Mouse (Mus musculus): ENCODE measurements around the gene D1Pas1. TPM values are rescaled to one million over a fixed set of nuclear protein-coding genes. Genes with fewer than 3 reads are reported as not detected.

Gene D1Pas1
- polyA plus RNA-seq, 1 experiment from 2014 or later, result 0.08 TPM

DNA sequence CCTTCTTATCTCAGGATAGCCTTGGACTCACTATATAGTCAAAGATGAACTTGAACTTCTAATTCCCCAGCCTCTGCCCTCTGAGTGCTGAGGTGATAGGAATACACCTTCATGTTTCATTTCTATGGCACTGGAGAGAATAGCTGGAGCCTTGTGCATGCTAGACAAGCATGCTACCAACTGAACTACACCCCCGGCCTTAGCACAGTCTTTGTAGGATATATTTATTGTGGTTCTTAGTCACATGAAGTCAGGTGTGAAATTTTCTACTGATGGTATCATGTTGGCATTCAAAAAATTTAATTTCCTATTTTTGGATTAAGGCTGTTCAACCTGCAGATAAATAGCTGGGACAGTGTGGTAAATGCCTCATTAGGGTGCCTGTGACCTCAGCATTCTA is 33.0 kb upstream of the D1Pas1 start:
- Histone ChIP-seq H3K36me3 (ENCODE audit: control insufficient read depth, insufficient read depth, low read length) (no peaks in the 10 kb centered on the region), H3K9ac (ENCODE audit: low read length) (no peak overlapping the region), H3K4me1 (replicated peaks; ENCODE audit: control insufficient read depth, insufficient read depth, low read length) (no peaks in the 10 kb centered on the region), H3K4me2 (ENCODE audit: low read depth, low read length) (no peak overlapping the region), H3K27ac (ENCODE audit: low read length) (no peak overlapping the region), H3K4me3 (ENCODE audit: low read length) (no peak overlapping the region), H3K9me3 (ENCODE audit: control insufficient read depth, low read length) (no peaks in the 10 kb centered on the region), H3K27me3 (ENCODE audit: control insufficient read depth, insufficient read depth, low read depth, low read length) (no peaks in the 10 kb centered on the region)
- no peak for ATAC-seq (ENCODE audit: low read depth)
- 89% methylated on average over 1 of the region's 1 CpGs for WGBS

DNA sequence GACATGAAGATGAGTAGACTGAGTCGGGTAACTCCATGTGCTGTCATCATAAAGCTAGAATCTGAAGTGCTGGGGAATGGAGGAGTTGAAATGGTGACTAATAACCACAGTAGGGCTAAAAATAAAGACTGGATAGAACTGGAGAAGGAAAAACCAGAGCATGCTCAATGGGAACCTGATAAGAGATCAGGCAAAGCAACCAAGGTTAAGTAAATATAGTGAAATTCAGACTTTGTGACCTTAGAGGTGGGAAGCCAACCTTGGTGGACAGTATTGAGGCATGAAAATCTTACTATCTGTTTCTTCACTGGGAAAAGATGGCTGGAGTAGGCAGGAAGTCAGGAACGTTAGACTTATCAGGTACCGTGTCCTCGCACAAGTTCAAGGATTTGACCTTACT is 14.8 kb upstream of the D1Pas1 start:
- Histone ChIP-seq H3K27ac (ENCODE audit: low read length) (no peak overlapping the region), H3K36me3 (ENCODE audit: control insufficient read depth, insufficient read depth, low read length) (no peaks in the 10 kb centered on the region), H3K4me2 (ENCODE audit: low read depth, low read length) (no peak overlapping the region), H3K9ac (ENCODE audit: low read length) (no peak overlapping the region), H3K9me3 (ENCODE audit: control insufficient read depth, low read length) (no peaks in the 10 kb centered on the region), H3K27me3 (ENCODE audit: control insufficient read depth, insufficient read depth, low read depth, low read length) (no peaks in the 10 kb centered on the region), H3K4me1 (replicated peaks; ENCODE audit: control insufficient read depth, insufficient read depth, low read length) (no peaks in the 10 kb centered on the region), H3K4me3 (ENCODE audit: low read length) (no peak overlapping the region)
- ATAC-seq (ENCODE audit: low read depth), result no peak
- 49% methylated on average over 4 of the region's 4 CpGs for WGBS

DNA sequence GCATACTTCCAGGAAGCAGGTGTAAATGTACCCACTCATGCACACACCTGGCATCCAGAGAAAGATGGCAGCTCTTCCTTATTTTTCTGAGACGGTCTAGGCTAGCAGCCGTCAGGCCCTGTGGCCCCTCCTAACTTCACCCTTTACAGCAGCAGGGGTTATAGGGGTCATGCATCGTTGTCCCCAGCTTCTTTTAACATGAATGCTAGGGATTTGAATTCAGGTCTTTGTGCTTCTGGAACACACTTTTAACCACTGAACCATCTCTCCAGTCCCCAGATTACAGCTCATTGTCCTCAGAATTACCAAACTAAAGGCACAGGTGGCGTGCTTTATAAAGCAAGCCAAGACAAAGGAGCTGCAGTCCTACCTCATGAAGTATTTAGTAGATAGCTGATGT is 12.6 kb upstream of the D1Pas1 start:
- no peak overlapping the region for H3K9ac ChIP-seq (ENCODE audit: low read length)
- H3K27ac ChIP-seq (ENCODE audit: low read length), result no peak overlapping the region
- ATAC-seq (ENCODE audit: low read depth), result no peak
- no peaks in the 10 kb centered on the region for H3K27me3 ChIP-seq (ENCODE audit: control insufficient read depth, insufficient read depth, low read depth, low read length)
- H3K4me3 ChIP-seq (ENCODE audit: low read length), result no peak overlapping the region
- no peaks in the 10 kb centered on the region for H3K9me3 ChIP-seq (ENCODE audit: control insufficient read depth, low read length)
- 79% methylated on average over 4 of the region's 4 CpGs for WGBS
- no peaks in the 10 kb centered on the region for H3K36me3 ChIP-seq (ENCODE audit: control insufficient read depth, insufficient read depth, low read length)
- no peaks in the 10 kb centered on the region for H3K4me1 ChIP-seq (replicated peaks; ENCODE audit: control insufficient read depth, insufficient read depth, low read length)
- no peak overlapping the region for H3K4me2 ChIP-seq (ENCODE audit: low read depth, low read length)

DNA sequence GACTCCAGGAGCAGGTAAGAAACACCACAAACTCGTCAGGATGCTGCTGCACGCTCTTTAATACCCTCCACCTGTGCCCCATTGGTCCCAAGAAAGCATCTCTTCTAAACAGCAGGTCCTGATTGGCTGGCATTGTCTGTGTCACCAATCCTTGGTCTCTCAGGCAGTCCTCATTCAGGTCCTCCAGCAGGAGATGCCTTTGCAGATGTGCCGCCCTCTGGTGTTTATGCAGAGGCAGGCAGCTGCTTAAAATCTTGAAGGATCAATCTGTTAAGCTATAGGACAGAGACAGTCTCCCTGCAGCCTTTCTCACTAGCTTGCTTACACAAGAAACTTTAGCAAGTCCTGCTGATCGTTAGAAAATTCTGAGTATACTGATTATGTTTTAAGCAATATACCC is 7.8 kb upstream of the D1Pas1 start:
- Histone ChIP-seq H3K4me2 (ENCODE audit: low read depth, low read length) (no peak overlapping the region), H3K27me3 (ENCODE audit: control insufficient read depth, insufficient read depth, low read depth, low read length) (no peaks in the 10 kb centered on the region), H3K9me3 (ENCODE audit: control insufficient read depth, low read length) (no peaks in the 10 kb centered on the region), H3K27ac (ENCODE audit: low read length) (no peak overlapping the region), H3K4me1 (replicated peaks; ENCODE audit: control insufficient read depth, insufficient read depth, low read length) (no peaks in the 10 kb centered on the region), H3K4me3 (ENCODE audit: low read length) (no peak overlapping the region), H3K36me3 (ENCODE audit: control insufficient read depth, insufficient read depth, low read length) (no peaks in the 10 kb centered on the region), H3K9ac (ENCODE audit: low read length) (no peak overlapping the region)
- 39% methylated on average over 4 of the region's 4 CpGs for WGBS
- no peak for ATAC-seq (ENCODE audit: low read depth)

DNA sequence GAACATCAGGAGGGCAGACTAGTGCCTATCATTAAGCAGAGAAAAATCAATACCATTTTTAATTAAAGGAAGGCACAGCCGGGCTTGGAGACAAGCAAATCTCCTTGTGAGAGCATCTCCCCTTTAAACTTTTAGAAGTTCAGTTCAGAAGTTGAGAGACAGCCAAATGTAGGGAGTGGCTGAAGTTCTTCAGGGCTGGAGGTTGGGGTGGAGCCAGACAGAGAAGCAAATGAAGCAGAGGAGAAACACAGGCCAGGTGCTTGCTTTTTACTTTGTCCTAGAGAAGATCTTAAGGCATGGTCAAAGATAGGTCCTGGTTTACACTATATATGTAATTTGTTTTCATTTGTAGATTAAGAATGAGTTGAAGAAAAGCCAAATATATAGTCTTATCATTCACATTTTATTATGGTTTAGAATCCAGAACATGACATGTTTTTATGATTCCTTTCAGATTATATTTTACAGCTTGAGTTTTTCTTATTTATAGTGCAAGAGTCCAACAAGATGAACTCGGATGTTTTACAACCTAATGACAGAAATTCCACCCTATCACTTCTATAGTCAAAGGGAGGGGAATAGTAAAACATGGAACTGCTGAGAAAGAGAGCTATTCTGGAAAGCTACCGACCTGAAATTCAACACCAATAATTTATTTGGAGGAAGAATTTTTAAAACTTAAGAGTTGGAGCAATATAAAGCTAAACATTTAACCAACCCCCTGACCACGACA is 2.9 kb upstream of the D1Pas1 start:
- ATAC-seq (ENCODE audit: low read depth), result no peak
- no peak overlapping the region for H3K27ac ChIP-seq (ENCODE audit: low read length)
- H3K9me3 ChIP-seq (ENCODE audit: control insufficient read depth, low read length), result peaks cover 20% of the 10 kb centered on the region
- H3K27me3 ChIP-seq (ENCODE audit: control insufficient read depth, insufficient read depth, low read depth, low read length), result no peaks in the 10 kb centered on the region
- peaks cover 2% of the 10 kb centered on the region; the same call in 1 of the 2 replicates for H3K36me3 ChIP-seq (ENCODE audit: control insufficient read depth, insufficient read depth, low read length)
- H3K9ac ChIP-seq (ENCODE audit: low read length), result no peak overlapping the region
- no peaks in the 10 kb centered on the region for H3K4me1 ChIP-seq (replicated peaks; ENCODE audit: control insufficient read depth, insufficient read depth, low read length)
- WGBS, result 43% methylated on average over 4 of the region's 4 CpGs
- no peak overlapping the region for H3K4me2 ChIP-seq (ENCODE audit: low read depth, low read length)
- H3K4me3 ChIP-seq (ENCODE audit: low read length), result no peak overlapping the region

DNA sequence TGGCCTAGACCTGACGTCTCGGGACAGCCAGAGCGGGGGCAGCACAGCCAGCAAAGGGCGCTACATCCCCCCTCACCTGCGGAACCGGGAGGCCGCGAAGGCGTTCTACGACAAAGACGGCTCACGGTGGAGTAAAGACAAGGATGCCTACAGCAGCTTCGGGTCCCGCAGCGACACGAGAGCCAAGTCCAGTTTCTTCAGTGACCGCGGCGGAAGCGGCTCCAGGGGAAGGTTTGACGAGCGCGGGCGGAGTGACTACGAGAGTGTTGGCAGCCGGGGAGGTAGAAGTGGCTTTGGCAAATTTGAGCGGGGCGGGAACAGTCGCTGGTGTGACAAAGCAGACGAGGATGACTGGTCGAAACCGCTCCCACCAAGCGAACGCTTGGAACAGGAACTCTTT is 710 bp downstream of the D1Pas1 start:
- no peak for ATAC-seq (ENCODE audit: low read depth)
- Histone ChIP-seq H3K27me3 (ENCODE audit: control insufficient read depth, insufficient read depth, low read depth, low read length) (no peaks in the 10 kb centered on the region), H3K27ac (ENCODE audit: low read length) (no peak overlapping the region), H3K4me1 (replicated peaks; ENCODE audit: control insufficient read depth, insufficient read depth, low read length) (no peaks in the 10 kb centered on the region), H3K4me3 (ENCODE audit: low read length) (no peak overlapping the region), H3K9me3 (ENCODE audit: control insufficient read depth, low read length) (peaks cover 20% of the 10 kb centered on the region), H3K36me3 (ENCODE audit: control insufficient read depth, insufficient read depth, low read length) (peaks cover 2% of the 10 kb centered on the region; the same call in 1 of the 2 replicates), H3K4me2 (ENCODE audit: low read depth, low read length) (no peak overlapping the region), H3K9ac (ENCODE audit: low read length) (no peak overlapping the region)
- 90% methylated on average over 34 of the region's 34 CpGs for WGBS

DNA sequence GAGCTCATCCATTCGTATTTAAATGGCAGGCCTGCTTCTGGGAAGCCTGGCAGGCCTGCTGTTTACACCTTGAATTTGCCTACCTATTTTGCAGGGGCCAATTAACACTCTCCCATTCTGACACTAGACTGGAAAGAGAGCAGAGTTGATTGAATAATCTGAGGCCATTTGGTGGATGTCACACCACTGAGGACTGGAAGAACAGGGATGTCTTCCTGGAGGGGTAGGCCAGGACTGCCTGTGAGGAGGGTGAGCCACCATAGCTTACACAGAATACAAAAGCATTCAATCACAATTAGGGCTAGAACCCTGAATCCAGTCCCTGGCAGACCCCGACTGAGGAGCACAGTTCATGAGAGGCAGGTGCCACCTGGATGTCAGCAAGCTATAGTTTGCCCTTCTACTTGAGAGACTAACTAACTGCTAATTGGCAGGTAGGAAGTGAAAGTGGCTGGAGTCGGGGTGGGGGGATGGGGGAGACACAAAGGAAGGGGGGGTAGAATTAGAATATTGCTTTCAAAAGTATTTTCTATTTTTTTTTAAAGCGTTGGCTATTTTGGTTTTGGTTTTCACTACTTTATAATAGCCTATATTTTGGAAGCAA is 9.8 kb downstream of the D1Pas1 start:
- no peaks in the 10 kb centered on the region for H3K27me3 ChIP-seq (ENCODE audit: control insufficient read depth, insufficient read depth, low read depth, low read length)
- 51% methylated on average over 4 of the region's 4 CpGs for WGBS
- no peaks in the 10 kb centered on the region for H3K9me3 ChIP-seq (ENCODE audit: control insufficient read depth, low read length)
- H3K4me2 ChIP-seq (ENCODE audit: low read depth, low read length), result no peak overlapping the region
- no peaks in the 10 kb centered on the region for H3K4me1 ChIP-seq (replicated peaks; ENCODE audit: control insufficient read depth, insufficient read depth, low read length)
- H3K4me3 ChIP-seq (ENCODE audit: low read length), result no peak overlapping the region
- no peak for ATAC-seq (ENCODE audit: low read depth)
- H3K9ac ChIP-seq (ENCODE audit: low read length), result no peak overlapping the region
- H3K36me3 ChIP-seq (ENCODE audit: control insufficient read depth, insufficient read depth, low read length), result no peaks in the 10 kb centered on the region
- H3K27ac ChIP-seq (ENCODE audit: low read length), result no peak overlapping the region

DNA sequence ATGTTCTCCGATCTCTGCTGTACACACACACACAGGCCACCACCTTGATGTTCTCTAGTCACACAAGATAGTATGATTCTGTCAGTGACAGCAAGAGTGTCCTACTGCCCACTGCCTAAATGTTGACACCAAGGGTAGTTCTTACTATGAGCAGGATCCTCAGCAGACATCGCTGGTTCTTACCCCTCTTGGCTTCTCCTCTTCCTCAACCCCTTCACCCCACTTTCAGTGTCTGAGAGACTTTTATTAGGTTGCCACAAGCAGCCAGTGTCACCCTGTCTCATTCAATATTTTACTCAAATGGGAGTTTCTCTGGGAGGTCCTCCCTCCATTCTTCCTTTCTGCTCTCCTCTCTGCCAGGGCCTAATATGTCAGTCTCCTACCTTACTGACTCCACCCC is 10.6 kb downstream of the D1Pas1 start:
- H3K27me3 ChIP-seq (ENCODE audit: control insufficient read depth, insufficient read depth, low read depth, low read length), result no peaks in the 10 kb centered on the region
- no peak overlapping the region for H3K9ac ChIP-seq (ENCODE audit: low read length)
- ATAC-seq (ENCODE audit: low read depth), result no peak
- no peak overlapping the region for H3K4me3 ChIP-seq (ENCODE audit: low read length)
- no peaks in the 10 kb centered on the region for H3K9me3 ChIP-seq (ENCODE audit: control insufficient read depth, low read length)
- no peaks in the 10 kb centered on the region for H3K36me3 ChIP-seq (ENCODE audit: control insufficient read depth, insufficient read depth, low read length)
- H3K4me1 ChIP-seq (replicated peaks; ENCODE audit: control insufficient read depth, insufficient read depth, low read length), result no peaks in the 10 kb centered on the region
- no peak overlapping the region for H3K27ac ChIP-seq (ENCODE audit: low read length)
- no peak overlapping the region for H3K4me2 ChIP-seq (ENCODE audit: low read depth, low read length)
- WGBS, result 98% methylated on average over 2 of the region's 2 CpGs

DNA sequence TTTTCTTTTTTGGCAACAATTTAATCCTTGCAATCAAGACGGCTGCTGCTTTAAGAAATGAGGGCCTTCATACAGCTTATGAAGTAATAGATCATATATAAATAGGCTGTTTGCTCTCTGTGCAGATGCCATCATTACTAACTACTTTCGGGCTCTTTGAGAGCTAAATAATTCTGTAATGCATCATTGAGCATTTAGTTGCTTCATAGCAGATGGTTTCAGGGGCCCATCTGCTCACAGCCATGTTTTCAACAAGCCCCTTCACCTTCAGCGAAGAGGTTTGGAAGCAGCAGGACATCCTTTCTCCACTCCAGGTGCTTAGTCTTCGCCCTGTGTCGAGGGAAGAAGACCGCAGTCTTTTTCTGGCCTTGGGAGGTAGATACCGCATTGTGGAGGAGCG is 12.2 kb downstream of the D1Pas1 start:
- H3K9me3 ChIP-seq (ENCODE audit: control insufficient read depth, low read length), result no peaks in the 10 kb centered on the region
- no peak overlapping the region for H3K9ac ChIP-seq (ENCODE audit: low read length)
- no peaks in the 10 kb centered on the region for H3K27me3 ChIP-seq (ENCODE audit: control insufficient read depth, insufficient read depth, low read depth, low read length)
- WGBS, result 67% methylated on average over 8 of the region's 8 CpGs
- no peak overlapping the region for H3K4me2 ChIP-seq (ENCODE audit: low read depth, low read length)
- no peaks in the 10 kb centered on the region for H3K4me1 ChIP-seq (replicated peaks; ENCODE audit: control insufficient read depth, insufficient read depth, low read length)
- H3K36me3 ChIP-seq (ENCODE audit: control insufficient read depth, insufficient read depth, low read length), result no peaks in the 10 kb centered on the region
- no peak overlapping the region for H3K4me3 ChIP-seq (ENCODE audit: low read length)
- no peak for ATAC-seq (ENCODE audit: low read depth)
- no peak overlapping the region for H3K27ac ChIP-seq (ENCODE audit: low read length)

Measured in lung, embryonic 16.5 days (tissue).